Mouse (Mus musculus): ENCODE measurements at regions not wholly inside any gene's neighbourhood (a gene's known extent, or its start where the extent isn't known, plus 50 kb on each side); places are given as distances from the start of the nearest gene placed in this dataset.

- no peaks in the 10 kb centered on the region for H3K9me3 ChIP-seq (replicated peaks; ENCODE audit: control insufficient read depth, insufficient read depth, low read length, poor library complexity, severe bottlenecking)
- no peak overlapping the region for H3K4me3 ChIP-seq (ENCODE audit: low read depth, low read length)
- no peak for TF ChIP-seq CTCF (IDR thresholded peaks at IDR 0.05; ENCODE audit: low read depth, low read length)
- no peak for TF ChIP-seq EP300 (IDR thresholded peaks at IDR 0.05; ENCODE audit: insufficient read depth, low read depth, low read length)
- TF ChIP-seq POLR2A (IDR thresholded peaks at IDR 0.05; ENCODE audit: insufficient read depth, low read length): no peak
- no peaks in the 10 kb centered on the region for H3K4me1 ChIP-seq (ENCODE audit: control insufficient read depth, insufficient read depth, low read length)
- H3K9ac ChIP-seq (ENCODE audit: low read depth, poor library complexity, severe bottlenecking): no peak overlapping the region
- no peaks in the 10 kb centered on the region for H3K27me3 ChIP-seq (ENCODE audit: control insufficient read depth, insufficient read depth, low read length, poor library complexity, severe bottlenecking)
- H3K36me3 ChIP-seq (ENCODE audit: control insufficient read depth, insufficient read depth, low read length, poor library complexity, severe bottlenecking): no peaks in the 10 kb centered on the region
- no peak overlapping the region for H3K27ac ChIP-seq (ENCODE audit: insufficient read depth, low read length)
Measured at GRCm38 (mm10) chr11:21009505-21009904, 81.6 kb upstream of the Peli1 start.

- TF ChIP-seq EP300 (IDR thresholded peaks at IDR 0.05; ENCODE audit: insufficient read depth, low read depth, low read length): no peak
- no peak for TF ChIP-seq POLR2A (IDR thresholded peaks at IDR 0.05; ENCODE audit: insufficient read depth, low read length)
- TF ChIP-seq CTCF (IDR thresholded peaks at IDR 0.05; ENCODE audit: low read depth, low read length): no peak
- Histone ChIP-seq H3K9ac (ENCODE audit: low read depth, poor library complexity, severe bottlenecking) (no peak overlapping the region), H3K4me3 (ENCODE audit: low read depth, low read length) (no peak overlapping the region), H3K27me3 (ENCODE audit: control insufficient read depth, insufficient read depth, low read length, poor library complexity, severe bottlenecking) (no peaks in the 10 kb centered on the region), H3K4me1 (ENCODE audit: control insufficient read depth, insufficient read depth, low read length) (no peaks in the 10 kb centered on the region), H3K36me3 (ENCODE audit: control insufficient read depth, insufficient read depth, low read length, poor library complexity, severe bottlenecking) (no peaks in the 10 kb centered on the region), H3K9me3 (replicated peaks; ENCODE audit: control insufficient read depth, insufficient read depth, low read length, poor library complexity, severe bottlenecking) (no peaks in the 10 kb centered on the region), H3K27ac (ENCODE audit: insufficient read depth, low read length) (no peak overlapping the region)
Measured at GRCm38 (mm10) chr11:21010867-21011266, 80.2 kb upstream of the Peli1 start.

- no peak overlapping the region for H3K9ac ChIP-seq (ENCODE audit: low read depth, poor library complexity, severe bottlenecking)
- no peaks in the 10 kb centered on the region for H3K9me3 ChIP-seq (replicated peaks; ENCODE audit: control insufficient read depth, insufficient read depth, low read length, poor library complexity, severe bottlenecking)
- no peak for TF ChIP-seq POLR2A (IDR thresholded peaks at IDR 0.05; ENCODE audit: insufficient read depth, low read length)
- TF ChIP-seq CTCF (IDR thresholded peaks at IDR 0.05; ENCODE audit: low read depth, low read length): no peak
- no peak for TF ChIP-seq EP300 (IDR thresholded peaks at IDR 0.05; ENCODE audit: insufficient read depth, low read depth, low read length)
- no peaks in the 10 kb centered on the region for H3K27me3 ChIP-seq (ENCODE audit: control insufficient read depth, insufficient read depth, low read length, poor library complexity, severe bottlenecking)
- no peaks in the 10 kb centered on the region for H3K4me1 ChIP-seq (ENCODE audit: control insufficient read depth, insufficient read depth, low read length)
- H3K27ac ChIP-seq (ENCODE audit: insufficient read depth, low read length): no peak overlapping the region
- H3K4me3 ChIP-seq (ENCODE audit: low read depth, low read length): no peak overlapping the region
- no peaks in the 10 kb centered on the region for H3K36me3 ChIP-seq (ENCODE audit: control insufficient read depth, insufficient read depth, low read length, poor library complexity, severe bottlenecking)
Measured at GRCm38 (mm10) chr11:21014250-21014649, 76.8 kb upstream of the Peli1 start.

- H3K27ac ChIP-seq (ENCODE audit: insufficient read depth, low read length): no peak overlapping the region
- no peaks in the 10 kb centered on the region for H3K9me3 ChIP-seq (replicated peaks; ENCODE audit: control insufficient read depth, insufficient read depth, low read length, poor library complexity, severe bottlenecking)
- no peak overlapping the region for H3K4me3 ChIP-seq (ENCODE audit: low read depth, low read length)
- H3K4me1 ChIP-seq (ENCODE audit: control insufficient read depth, insufficient read depth, low read length): no peaks in the 10 kb centered on the region
- no peak overlapping the region for H3K9ac ChIP-seq (ENCODE audit: low read depth, poor library complexity, severe bottlenecking)
- no peaks in the 10 kb centered on the region for H3K27me3 ChIP-seq (ENCODE audit: control insufficient read depth, insufficient read depth, low read length, poor library complexity, severe bottlenecking)
- TF ChIP-seq CTCF (IDR thresholded peaks at IDR 0.05; ENCODE audit: low read depth, low read length) (no peak), POLR2A (IDR thresholded peaks at IDR 0.05; ENCODE audit: insufficient read depth, low read length) (no peak), EP300 (IDR thresholded peaks at IDR 0.05; ENCODE audit: insufficient read depth, low read depth, low read length) (no peak)
- H3K36me3 ChIP-seq (ENCODE audit: control insufficient read depth, insufficient read depth, low read length, poor library complexity, severe bottlenecking): no peaks in the 10 kb centered on the region
Measured at GRCm38 (mm10) chr11:21015536-21015935, 75.6 kb upstream of the Peli1 start.

GRCm38 (mm10) chr11:21016133-21016746 is 74.9 kb upstream of the Peli1 start:
- no peak overlapping the region for H3K27ac ChIP-seq (ENCODE audit: insufficient read depth, low read length)
- no peaks in the 10 kb centered on the region for H3K9me3 ChIP-seq (replicated peaks; ENCODE audit: control insufficient read depth, insufficient read depth, low read length, poor library complexity, severe bottlenecking)
- H3K4me3 ChIP-seq (ENCODE audit: low read depth, low read length): no peak overlapping the region
- no peaks in the 10 kb centered on the region for H3K27me3 ChIP-seq (ENCODE audit: control insufficient read depth, insufficient read depth, low read length, poor library complexity, severe bottlenecking)
- no peaks in the 10 kb centered on the region for H3K4me1 ChIP-seq (ENCODE audit: control insufficient read depth, insufficient read depth, low read length)
- H3K36me3 ChIP-seq (ENCODE audit: control insufficient read depth, insufficient read depth, low read length, poor library complexity, severe bottlenecking): no peaks in the 10 kb centered on the region
- H3K9ac ChIP-seq (ENCODE audit: low read depth, poor library complexity, severe bottlenecking): no peak overlapping the region
- no peak for TF ChIP-seq POLR2A (IDR thresholded peaks at IDR 0.05; ENCODE audit: insufficient read depth, low read length)
- TF ChIP-seq EP300 (IDR thresholded peaks at IDR 0.05; ENCODE audit: insufficient read depth, low read depth, low read length): no peak
- no peak for TF ChIP-seq CTCF (IDR thresholded peaks at IDR 0.05; ENCODE audit: low read depth, low read length)

- no peak overlapping the region for H3K4me3 ChIP-seq (ENCODE audit: low read depth, low read length)
- no peaks in the 10 kb centered on the region for H3K9me3 ChIP-seq (replicated peaks; ENCODE audit: control insufficient read depth, insufficient read depth, low read length, poor library complexity, severe bottlenecking)
- H3K27ac ChIP-seq (ENCODE audit: insufficient read depth, low read length): no peak overlapping the region
- TF ChIP-seq CTCF (IDR thresholded peaks at IDR 0.05; ENCODE audit: low read depth, low read length): no peak
- TF ChIP-seq EP300 (IDR thresholded peaks at IDR 0.05; ENCODE audit: insufficient read depth, low read depth, low read length): no peak
- TF ChIP-seq POLR2A (IDR thresholded peaks at IDR 0.05; ENCODE audit: insufficient read depth, low read length): no peak
- H3K27me3 ChIP-seq (ENCODE audit: control insufficient read depth, insufficient read depth, low read length, poor library complexity, severe bottlenecking): no peaks in the 10 kb centered on the region
- no peak overlapping the region for H3K9ac ChIP-seq (ENCODE audit: low read depth, poor library complexity, severe bottlenecking)
- H3K4me1 ChIP-seq (ENCODE audit: control insufficient read depth, insufficient read depth, low read length): no peaks in the 10 kb centered on the region
- no peaks in the 10 kb centered on the region for H3K36me3 ChIP-seq (ENCODE audit: control insufficient read depth, insufficient read depth, low read length, poor library complexity, severe bottlenecking)
Measured at GRCm38 (mm10) chr11:21016791-21017329, 74.2 kb upstream of the Peli1 start.

Data from ES-Bruce4 (cell line).